In the genomic region with DNA sequence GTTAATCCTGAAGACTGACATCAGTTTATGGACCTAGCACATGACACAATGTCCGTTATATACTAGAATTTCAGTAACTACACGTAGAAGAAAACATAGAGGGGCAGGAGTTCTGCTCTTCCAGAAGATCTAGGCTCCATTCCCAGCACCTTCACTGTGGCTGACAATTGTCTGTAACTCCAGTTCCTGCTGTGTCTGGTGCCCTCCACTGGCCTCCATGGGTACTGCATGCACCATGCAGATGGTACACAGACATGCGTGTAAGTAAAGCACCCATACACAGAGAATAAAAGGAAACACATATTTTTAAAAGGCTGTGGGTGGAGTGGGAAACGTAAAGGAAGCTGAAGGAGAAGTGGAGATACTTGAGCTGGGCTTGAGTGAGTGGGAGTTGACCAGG, we compare ENCODE assay signal across 11 mouse cellular contexts.
DNase-seq lines count a peak whose midpoint lies in the region; ATAC-seq and TF ChIP-seq lines count a peak whose summit lies in the region.
"Had no signal": no experiment of that assay in that cellular context is flagged by ENCODE, and none has a peak within 500 bp of the region (broad histone marks: within the 10 kb centered on the region; RNA-seq: fewer than 3 reads in every experiment).

No protein-coding gene starts in this region.

- H3K27me3 ChIP-seq in hindbrain, postnatal 0 days (ENCODE audit: insufficient read depth, low read length), result no peaks in the 10 kb centered on the region; the same call in 1 of the 2 replicates
- no peaks in the 10 kb centered on the region for H3K27me3 ChIP-seq in hindbrain, embryonic 16.5 days (replicated peaks; ENCODE audit: control insufficient read depth, insufficient read depth, low read length)
- H3K27me3 ChIP-seq in E14TG2a.4 (ENCODE audit: insufficient read depth, low read length), result no peaks in the 10 kb centered on the region
- no peaks in the 10 kb centered on the region for H3K27me3 ChIP-seq in forebrain, embryonic 11.5 days (ENCODE audit: control insufficient read depth, insufficient read depth, low read length)
- no peaks in the 10 kb centered on the region for H3K27me3 ChIP-seq in hindbrain, embryonic 14.5 days (ENCODE audit: control insufficient read depth, insufficient read depth, low read length)
- H3K27me3 ChIP-seq: embryonic facial prominence, embryonic 12.5 days had no signal

- no peak overlapping the region for H3K4me2 ChIP-seq in hindbrain, postnatal 0 days (ENCODE audit: low read depth, low read length)
- H3K4me2 ChIP-seq in hindbrain, embryonic 16.5 days (ENCODE audit: low read length), result no peak overlapping the region
- no peak overlapping the region for H3K4me2 ChIP-seq in forebrain, embryonic 11.5 days (ENCODE audit: low read depth, low read length, severe bottlenecking)
- H3K4me2 ChIP-seq in hindbrain, embryonic 14.5 days (replicated peaks), result no peak overlapping the region
- H3K4me2 ChIP-seq: embryonic facial prominence, embryonic 12.5 days had no signal

- DNase-seq in hindbrain, postnatal 0 days (ENCODE audit: low spot score), result no peak
- DNase-seq in 3T3-L1 (ENCODE audit: low read depth, low spot score), result peak; percentile 53
- no peak for DNase-seq in forebrain, embryonic 11.5 days (ENCODE audit: low spot score)
- no peak for DNase-seq in hindbrain, embryonic 14.5 days (ENCODE audit: low spot score)
- DNase-seq: heart, postnatal 10 days had no signal

- H3K4me3 ChIP-seq in hindbrain, postnatal 0 days (ENCODE audit: low read length), result no peak overlapping the region
- H3K4me3 ChIP-seq in hindbrain, embryonic 16.5 days (ENCODE audit: low read length), result no peak overlapping the region
- no peak overlapping the region for H3K4me3 ChIP-seq in E14TG2a.4 (replicated peaks; ENCODE audit: low read length)
- no peak overlapping the region for H3K4me3 ChIP-seq in forebrain, embryonic 11.5 days (ENCODE audit: low read depth, low read length)
- no peak overlapping the region for H3K4me3 ChIP-seq in hindbrain, embryonic 14.5 days (replicated peaks; ENCODE audit: low read length)
- H3K4me3 ChIP-seq: embryonic facial prominence, embryonic 12.5 days; megakaryocyte, embryonic 14.5 days had no signal

- 85% methylated on average over 4 of the region's 4 CpGs for WGBS in hindbrain, postnatal 0 days
- 88% methylated on average over 4 of the region's 4 CpGs for WGBS in hindbrain, embryonic 16.5 days
- 85% methylated on average over 4 of the region's 4 CpGs for WGBS in forebrain, embryonic 11.5 days
- 90% methylated on average over 4 of the region's 4 CpGs for WGBS in hindbrain, embryonic 14.5 days

- H3K4me1 ChIP-seq in hindbrain, postnatal 0 days (ENCODE audit: insufficient read depth, low read length), result no peaks in the 10 kb centered on the region
- no peaks in the 10 kb centered on the region; the same call in 1 of the 2 replicates for H3K4me1 ChIP-seq in hindbrain, embryonic 16.5 days (ENCODE audit: control insufficient read depth, insufficient read depth, low read depth, low read length)
- peaks cover 36% of the 10 kb centered on the region for H3K4me1 ChIP-seq in E14TG2a.4 (replicated peaks; ENCODE audit: low read depth, low read length)
- no peaks in the 10 kb centered on the region for H3K4me1 ChIP-seq in forebrain, embryonic 11.5 days (replicated peaks; ENCODE audit: control insufficient read depth, insufficient read depth, low read length)
- no peaks in the 10 kb centered on the region for H3K4me1 ChIP-seq in hindbrain, embryonic 14.5 days (replicated peaks; ENCODE audit: control insufficient read depth, insufficient read depth, low read length)
- H3K4me1 ChIP-seq: embryonic facial prominence, embryonic 12.5 days; megakaryocyte, embryonic 14.5 days had no signal

- H3K27ac ChIP-seq in hindbrain, postnatal 0 days, result no peak overlapping the region
- no peak overlapping the region for H3K27ac ChIP-seq in hindbrain, embryonic 16.5 days (ENCODE audit: low read depth, low read length)
- no peak overlapping the region for H3K27ac ChIP-seq in forebrain, embryonic 11.5 days (ENCODE audit: low read depth, low read length)
- H3K27ac ChIP-seq in hindbrain, embryonic 14.5 days, result no peak overlapping the region
- H3K27ac ChIP-seq: embryonic facial prominence, embryonic 12.5 days had no signal

- no peaks in the 10 kb centered on the region for H3K9me3 ChIP-seq in hindbrain, postnatal 0 days (ENCODE audit: low read length)
- H3K9me3 ChIP-seq in hindbrain, embryonic 16.5 days (ENCODE audit: control insufficient read depth, low read length), result no peaks in the 10 kb centered on the region
- H3K9me3 ChIP-seq in E14TG2a.4 (ENCODE audit: low read length), result no peaks in the 10 kb centered on the region
- no peaks in the 10 kb centered on the region for H3K9me3 ChIP-seq in forebrain, embryonic 11.5 days (ENCODE audit: control insufficient read depth, low read length)
- no peaks in the 10 kb centered on the region for H3K9me3 ChIP-seq in hindbrain, embryonic 14.5 days (ENCODE audit: control insufficient read depth, low read length)
- H3K9me3 ChIP-seq: embryonic facial prominence, embryonic 12.5 days had no signal

- TF ChIP-seq CTCF in hindbrain, postnatal 0 days (IDR thresholded peaks at IDR 0.05; ENCODE audit: low read depth), result peak; percentile 64
- peak; percentile 98 for TF ChIP-seq CTCF in E14TG2a.4 (conservative IDR thresholded peaks at IDR 0.05; ENCODE audit: low read length)

- H3K36me3 ChIP-seq in hindbrain, postnatal 0 days (ENCODE audit: insufficient read depth, low read length), result no peaks in the 10 kb centered on the region
- H3K36me3 ChIP-seq in hindbrain, embryonic 16.5 days (ENCODE audit: control insufficient read depth, insufficient read depth, low read length), result no peaks in the 10 kb centered on the region
- H3K36me3 ChIP-seq in E14TG2a.4 (ENCODE audit: insufficient read depth, low read length), result no peaks in the 10 kb centered on the region
- H3K36me3 ChIP-seq in forebrain, embryonic 11.5 days (ENCODE audit: control insufficient read depth, insufficient read depth, low read length), result no peaks in the 10 kb centered on the region
- no peaks in the 10 kb centered on the region for H3K36me3 ChIP-seq in hindbrain, embryonic 14.5 days (replicated peaks; ENCODE audit: control insufficient read depth, insufficient read depth)
- H3K36me3 ChIP-seq: embryonic facial prominence, embryonic 12.5 days had no signal

- ATAC-seq in hindbrain, postnatal 0 days, result no peak
- ATAC-seq in hindbrain, embryonic 16.5 days, result no peak
- peak; percentile 63 for ATAC-seq in inflammation-experienced regulatory T-cells, adult 6 months
- ATAC-seq in activated CD4-positive, CD25-positive, alpha-beta regulatory T cell, adult 4 months, result no peak
- ATAC-seq in forebrain, embryonic 11.5 days (replicated peaks; ENCODE audit: low FRiP score), result no peak
- no peak for ATAC-seq in hindbrain, embryonic 14.5 days (ENCODE audit: low FRiP score)

- no peak overlapping the region for H3K9ac ChIP-seq in hindbrain, postnatal 0 days (replicated peaks; ENCODE audit: low read length)
- H3K9ac ChIP-seq in hindbrain, embryonic 16.5 days (ENCODE audit: low read depth, low read length), result no peak overlapping the region
- no peak overlapping the region for H3K9ac ChIP-seq in forebrain, embryonic 11.5 days (ENCODE audit: low read length)
- H3K9ac ChIP-seq in hindbrain, embryonic 14.5 days, result no peak overlapping the region
- H3K9ac ChIP-seq: embryonic facial prominence, embryonic 12.5 days had no signal
